Mouse (Mus musculus) lung, postnatal 0 days (tissue): ENCODE measurements around the gene Gzmc.

ENCODE experiments used
- CTCF ChIP-seq: IDR thresholded peaks from 2 replicates; pipeline ENCODE4 v1.5.1; 2016; ENCODE audit warnings: antibody characterized with exemption, mild to moderate bottlenecking
- EP300 ChIP-seq: IDR thresholded peaks from 2 replicates; pipeline ENCODE4 v1.6.1; 2016; ENCODE audit warnings: antibody characterized with exemption, mild to moderate bottlenecking, control low read depth

DNA sequence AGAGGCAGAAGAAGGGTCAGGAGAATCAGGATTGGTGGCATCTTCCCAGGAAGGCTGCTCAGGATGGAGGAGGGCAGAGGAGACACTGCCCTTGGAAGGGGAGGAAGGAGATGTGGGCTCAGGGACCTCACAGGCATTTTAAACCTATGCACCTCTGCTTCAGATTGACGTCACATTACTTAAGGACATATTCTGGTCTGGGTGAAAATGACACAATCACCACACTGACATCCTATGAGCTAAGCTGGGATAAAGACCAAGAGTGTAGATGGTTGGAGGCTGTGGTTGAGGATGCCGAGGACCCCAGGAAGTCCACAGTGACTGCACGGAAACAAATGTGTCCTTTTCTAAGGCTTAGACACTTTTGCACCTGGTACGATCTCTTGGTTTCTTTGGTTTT is 23.1 kb downstream of the Gzmc start, which contains the start of gene Gzmf:
- no peak for TF ChIP-seq CTCF
- no peak for TF ChIP-seq EP300
